Mouse (Mus musculus) monocyte, adult 2 months (primary cell): ENCODE results near the gene Tm7sf2.

Source experiments
- DNase-seq, 2 experiments: peaks; one replicate each; pipeline ENCODE4 v3.0.0; 2022; ENCODE audit warnings: low spot score in 2 of 2, low read depth in 1 of 2

The Tm7sf2 gene

DNA sequence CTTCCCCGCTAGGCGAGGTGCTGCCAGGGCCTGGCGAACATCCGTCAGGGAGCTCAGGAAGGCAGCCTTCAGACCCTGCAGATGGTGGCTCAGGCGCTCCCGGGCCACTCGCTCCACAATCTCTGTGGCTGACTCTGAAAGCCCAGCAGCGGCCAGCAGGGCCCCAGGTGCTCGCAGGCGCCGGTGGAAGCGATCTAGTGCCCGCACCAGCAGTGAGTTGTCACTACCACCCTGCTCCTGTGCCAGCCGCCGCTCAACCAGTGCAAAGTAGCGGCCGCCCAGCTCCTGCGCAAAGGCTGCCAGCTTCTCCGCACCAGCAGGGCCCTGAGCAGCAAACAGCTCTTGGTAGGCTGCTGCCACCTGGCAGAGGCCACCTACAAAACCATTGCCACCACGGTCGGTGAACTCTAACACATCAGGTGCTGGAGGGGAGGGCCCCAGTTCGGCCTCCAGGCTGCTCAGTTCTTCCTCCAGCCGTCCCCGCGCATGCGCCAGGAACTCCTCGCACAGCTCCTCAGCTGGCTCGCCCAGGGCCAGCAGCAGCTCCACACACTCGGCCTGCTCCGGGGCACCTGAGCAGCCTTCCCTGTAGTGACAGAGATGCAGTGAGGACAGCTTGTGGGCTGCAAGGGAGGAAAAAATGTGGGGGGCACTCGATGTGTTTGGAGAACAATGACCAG lies 2.5 kb upstream of the Tm7sf2 start:
- DNase-seq, result no peak

DNA sequence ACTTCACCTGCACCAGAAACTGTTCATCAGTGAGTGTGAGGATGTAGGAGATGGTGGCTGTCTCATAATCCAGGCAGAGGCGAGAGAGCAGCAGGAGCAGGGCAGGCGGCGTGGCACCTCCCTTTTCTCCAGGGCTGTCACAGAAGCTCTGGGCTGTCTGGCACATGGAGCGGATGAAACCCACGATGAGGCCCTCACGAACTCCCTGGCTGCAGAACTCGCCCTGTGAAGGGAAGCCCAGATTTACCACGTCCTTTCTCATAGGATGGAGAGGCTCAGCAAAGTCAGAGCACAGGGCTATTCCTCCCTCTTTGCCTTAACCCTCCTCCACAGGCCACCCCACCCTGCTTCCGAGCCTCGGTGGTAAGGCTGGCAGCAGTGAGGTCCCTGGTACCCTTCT lies 1.7 kb upstream of the Tm7sf2 start:
- DNase-seq, result no peak

DNA sequence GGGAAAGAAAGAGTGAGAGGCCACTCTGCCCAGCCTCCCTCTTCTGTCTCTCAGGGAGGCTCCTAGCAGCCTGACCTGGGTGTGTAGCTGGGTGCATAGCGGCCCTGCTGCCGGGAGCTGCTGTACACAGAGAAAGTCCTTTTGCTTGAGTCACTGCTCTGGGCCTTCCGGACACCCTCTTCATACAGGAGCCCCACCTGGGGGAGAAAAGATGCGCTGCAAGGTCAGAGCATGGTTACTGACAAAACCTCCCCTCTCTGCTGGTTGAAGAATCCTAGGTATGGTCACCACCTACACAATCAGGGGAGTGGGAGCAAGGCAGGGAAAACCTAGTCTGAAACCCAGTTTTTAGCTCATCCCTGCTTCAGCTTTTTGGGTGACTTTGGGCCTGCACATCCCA lies 778 bp upstream of the Tm7sf2 start:
- no peak for DNase-seq

DNA sequence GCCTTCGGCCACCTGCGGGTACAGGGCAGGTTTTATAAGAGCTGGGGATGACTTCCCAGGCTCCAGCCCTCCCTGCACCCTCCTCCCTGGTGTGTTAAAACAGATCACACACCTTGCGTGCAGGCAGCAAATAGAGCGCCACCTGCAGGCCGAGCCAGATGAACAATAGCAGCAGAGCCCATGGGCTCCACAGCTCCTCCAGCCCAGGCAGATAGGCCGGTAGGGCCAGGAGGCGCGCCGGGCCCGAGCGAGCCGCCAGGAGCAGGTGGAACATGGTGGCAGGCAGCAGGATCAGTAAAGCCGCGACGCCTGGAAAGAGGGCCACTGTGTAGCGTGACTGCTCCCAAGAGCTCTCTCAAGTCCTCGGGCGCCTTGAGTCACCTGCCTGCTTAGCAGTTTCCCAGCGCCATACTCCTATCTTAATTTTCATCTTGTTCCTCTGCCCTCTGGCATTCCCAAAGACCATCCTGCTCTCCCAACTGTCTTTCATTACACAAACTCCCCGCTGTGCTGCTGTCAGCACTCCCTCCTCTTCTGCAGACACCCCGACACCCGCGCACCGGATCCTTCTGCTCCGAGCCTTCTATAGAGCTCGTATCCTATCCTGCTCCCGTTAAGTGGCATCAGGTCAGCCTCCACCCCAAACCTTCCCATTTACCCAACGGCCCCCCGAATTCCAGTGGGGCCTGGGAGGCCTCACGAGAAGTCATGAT lies 1.0 kb downstream of the Tm7sf2 start:
- DNase-seq, result peak; percentile 54 to 75

DNA sequence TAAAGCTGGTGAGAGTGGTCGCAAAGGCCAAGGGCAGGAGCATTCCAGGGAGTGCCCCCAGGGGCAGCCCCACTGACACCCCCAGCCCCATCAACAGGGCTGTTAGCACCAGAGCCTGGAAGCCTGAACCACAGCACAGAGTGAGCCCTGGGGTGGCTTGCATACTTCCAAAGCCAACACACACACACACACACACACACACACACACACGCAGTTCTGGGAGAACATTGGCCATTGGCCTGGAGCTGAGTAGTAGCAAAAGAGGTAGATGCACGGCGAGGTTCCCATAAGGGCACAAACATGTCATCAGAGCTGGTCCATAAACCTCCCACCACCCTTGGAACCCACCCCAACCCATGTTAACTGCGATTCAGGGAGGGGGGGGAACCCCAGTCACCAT lies 1.6 kb downstream of the Tm7sf2 start:
- no peak for DNase-seq

DNA sequence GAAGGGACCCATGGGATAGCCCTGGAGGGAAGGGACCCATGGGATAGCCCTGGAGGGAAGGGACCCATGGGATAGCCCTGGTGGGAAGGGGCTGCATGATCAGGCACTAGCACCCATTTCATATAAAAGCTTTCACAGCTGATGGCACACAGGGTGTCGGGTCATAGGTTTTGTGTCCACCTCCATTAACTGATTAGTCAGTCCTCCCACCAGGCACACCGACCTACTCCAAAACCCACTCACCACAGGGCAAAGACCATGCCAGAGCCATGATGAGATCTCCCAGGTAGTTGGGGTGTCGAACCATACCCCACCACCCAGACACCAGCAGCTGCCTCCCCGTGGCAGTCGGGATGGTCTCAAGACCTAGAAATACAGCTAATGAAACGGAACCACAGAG lies 5.1 kb downstream of the Tm7sf2 start:
- no peak for DNase-seq

DNA sequence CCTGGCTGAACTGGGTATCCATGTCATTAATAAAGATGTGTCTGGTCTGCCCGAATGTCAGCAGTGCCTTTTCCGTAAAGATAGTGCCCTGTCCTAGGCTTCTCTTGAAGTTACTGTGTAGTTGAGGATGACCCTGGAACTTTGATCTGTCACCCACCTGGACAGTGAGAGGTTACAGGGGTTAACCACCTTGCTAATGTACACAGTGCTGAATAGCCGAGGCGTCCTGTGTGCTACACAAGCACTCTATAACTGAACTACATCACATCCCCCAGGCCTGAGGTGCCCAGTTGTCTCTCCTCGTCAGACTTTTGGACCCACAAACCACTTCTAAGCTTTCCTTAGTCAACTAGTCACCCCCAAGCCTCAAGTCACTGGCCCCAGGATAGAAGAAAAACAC lies 5.8 kb downstream of the Tm7sf2 start:
- no peak for DNase-seq

DNA sequence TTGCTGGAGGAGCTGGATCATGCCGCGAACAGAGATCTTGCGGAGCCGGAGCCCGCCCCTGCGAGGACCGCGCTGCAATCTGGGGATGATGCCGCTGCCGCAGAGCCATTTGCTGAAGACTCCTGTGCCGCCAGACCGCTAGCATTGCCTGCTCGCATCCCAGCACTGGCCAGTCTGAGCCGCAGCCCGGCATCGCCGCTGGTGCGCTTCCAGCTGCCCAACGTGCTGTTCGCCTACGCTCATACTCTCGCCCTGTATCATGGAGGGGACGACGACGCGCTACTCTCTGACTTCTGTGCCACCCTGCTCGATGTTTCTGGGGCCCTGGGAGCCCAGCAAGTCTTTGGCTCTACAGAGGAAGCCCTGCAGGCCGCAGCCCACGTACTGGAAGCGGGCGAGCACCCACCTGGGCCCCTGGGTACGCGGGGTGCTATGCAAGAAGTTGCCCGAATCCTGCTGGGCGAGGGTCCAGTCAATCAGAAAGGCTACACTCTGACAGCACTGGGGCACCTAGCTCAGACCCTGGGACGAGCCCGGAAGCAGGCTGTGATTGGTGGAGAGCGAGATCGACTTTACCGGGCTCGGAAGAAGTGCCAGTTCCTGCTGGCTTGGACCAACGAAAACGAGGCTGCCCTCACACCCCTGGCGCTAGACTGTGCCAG lies 6.4 kb downstream of the Tm7sf2 start:
- DNase-seq, result peak in 1 of 2 experiments; percentile 17

DNA sequence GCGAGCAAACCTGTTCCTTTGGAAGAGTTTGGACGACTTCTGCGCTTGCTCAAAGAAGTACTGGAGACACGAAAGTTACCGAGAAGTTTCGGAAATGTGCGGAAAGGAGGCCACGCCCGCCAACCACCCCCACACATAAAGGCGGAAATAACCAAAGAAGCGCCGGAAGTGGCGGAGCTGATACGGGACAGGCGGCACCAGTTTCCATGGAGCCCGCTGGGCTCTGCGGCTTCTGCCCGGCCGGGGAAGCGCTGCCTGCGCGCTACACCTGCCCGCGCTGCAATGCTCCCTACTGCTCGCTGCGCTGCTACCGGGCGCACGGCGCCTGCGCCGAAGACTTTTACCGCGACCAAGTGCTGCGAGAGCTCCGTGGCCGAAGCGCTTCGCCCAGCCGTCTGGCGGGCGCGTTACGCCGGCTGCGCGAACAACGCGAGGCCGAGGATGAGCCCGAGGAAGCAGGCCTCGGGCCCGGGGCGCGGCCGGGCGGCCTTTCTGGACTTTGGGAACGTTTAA lies 7.1 kb downstream of the Tm7sf2 start, which contains the start of gene Znhit2:
TSS of gene Znhit2 (plus strand) at position 172 of the 513 bp plus-strand sequence.
- DNase-seq, result peak; percentile 82 to 87

DNA sequence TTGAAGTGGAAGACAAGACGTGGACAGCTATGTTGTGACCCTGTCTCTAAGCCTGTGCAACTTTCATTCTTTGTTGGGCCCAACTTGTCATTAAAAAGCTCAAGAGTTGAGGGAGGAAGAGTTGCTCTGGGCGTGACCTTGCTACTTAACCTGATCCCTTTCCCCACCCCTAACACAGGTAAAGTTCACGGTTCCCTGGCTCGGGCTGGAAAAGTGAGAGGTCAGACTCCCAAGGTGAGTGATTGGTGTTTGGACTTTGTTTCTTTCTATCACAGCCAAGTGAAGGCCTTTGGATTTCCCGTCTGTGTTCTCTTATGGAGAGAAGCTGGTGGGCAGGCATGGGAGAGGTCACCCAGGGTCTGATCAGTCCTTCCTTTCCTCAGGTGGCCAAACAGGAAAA lies 9.2 kb downstream of the Tm7sf2 start:
- DNase-seq, result no peak

DNA sequence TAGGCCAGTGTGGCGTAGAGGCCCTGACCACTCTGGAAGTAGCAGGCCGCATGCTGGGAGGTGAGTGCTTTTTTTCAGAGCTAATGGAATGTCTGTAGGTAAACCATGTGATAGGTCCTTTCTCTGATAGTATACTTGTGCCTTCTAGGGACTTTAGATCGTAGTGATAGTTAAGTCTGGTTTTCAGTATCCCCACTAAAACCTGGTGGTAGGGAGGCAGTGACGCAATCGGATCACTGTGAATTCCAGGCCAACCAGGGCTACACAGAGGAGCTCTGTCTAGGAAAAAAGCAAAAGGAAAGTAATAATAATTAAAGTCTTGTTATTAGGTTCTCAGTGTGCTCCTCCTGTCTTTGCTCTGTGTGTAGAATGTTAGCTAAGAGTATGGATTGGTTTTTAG lies 9.7 kb downstream of the Tm7sf2 start:
- DNase-seq, result no peak

DNA sequence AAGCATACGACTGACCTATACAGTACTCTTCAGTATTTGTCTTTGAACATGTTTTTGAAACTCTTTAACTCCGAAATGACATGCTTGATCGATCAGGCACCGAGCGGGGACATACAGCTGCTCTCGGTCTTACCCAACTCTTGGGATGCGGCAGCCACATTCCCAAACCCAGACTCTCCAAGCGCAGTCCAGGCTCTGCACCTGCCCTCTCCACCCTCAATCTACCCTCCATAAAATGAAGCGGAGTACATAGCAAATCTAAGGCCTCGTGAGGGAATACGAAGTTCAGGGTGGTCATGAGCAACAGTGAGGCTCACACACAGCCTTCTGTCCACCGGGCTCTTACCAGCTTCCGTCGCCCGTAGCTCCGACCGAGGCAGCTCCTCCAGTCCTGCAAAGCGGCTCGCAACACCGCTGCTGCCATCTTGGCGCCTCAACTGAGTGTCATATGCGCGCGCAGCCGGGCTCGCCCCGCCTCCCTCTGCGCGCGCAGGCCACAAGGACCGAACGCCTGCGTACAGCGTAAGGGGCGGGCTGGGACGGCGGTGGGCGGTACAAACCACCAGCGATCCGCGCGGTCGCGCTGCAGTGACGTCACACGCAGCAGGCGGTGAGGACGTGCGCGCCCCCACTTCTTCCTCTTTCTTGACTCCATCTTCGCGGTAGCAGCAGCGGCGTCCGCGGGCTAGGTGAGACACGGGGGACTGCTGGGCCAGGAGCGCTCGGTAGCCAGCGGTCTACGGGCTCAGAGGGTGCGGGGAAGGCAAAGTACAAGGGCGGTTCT lies 10.7 kb downstream of the Tm7sf2 start, which contains the start of the genes Mrpl49 and Fau:
TSS of gene Mrpl49 (minus strand) at position 473 of the 784 bp plus-strand sequence.
TSS of gene Fau (plus strand) at position 532 of the 784 bp plus-strand sequence.
- peak; percentile 95 to 98 for DNase-seq

DNA sequence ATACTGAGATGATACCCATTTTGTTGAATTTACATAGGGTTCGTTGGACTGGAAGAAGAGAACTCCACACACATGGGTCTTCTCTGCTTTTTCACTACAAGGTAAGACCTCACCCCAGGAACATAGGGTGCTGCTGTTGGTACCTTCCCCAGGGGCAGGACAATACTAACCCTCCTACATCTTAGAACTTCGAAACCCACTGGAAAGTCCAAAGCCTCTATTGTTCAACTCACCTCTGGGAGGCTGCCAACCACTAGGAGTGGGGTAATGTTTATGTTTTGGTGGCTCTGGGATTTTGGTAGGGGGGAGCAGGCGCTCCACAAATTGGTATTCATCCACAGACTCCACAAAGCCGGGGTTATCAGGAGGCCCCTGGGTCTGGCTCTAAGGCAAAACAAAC lies 11.5 kb downstream of the Tm7sf2 start:
- DNase-seq, result no peak

DNA sequence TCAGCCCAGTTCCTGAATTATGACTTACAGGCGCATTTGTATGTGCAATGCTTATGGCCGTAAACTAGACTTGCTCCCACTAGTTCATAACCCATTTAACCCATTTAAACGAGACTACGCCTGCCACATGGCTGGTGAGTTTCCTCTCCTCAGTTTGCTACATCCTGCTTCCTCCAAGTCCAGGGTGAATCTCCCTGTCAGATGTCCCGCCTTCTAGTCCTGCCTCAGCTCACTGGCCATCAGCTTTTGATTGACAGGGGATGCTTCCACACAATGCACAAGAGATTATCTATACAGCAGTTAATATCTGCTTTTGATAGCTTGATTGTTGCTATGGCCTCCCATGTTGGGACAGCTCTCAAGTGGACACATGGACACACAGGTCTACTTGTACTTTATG lies 13.9 kb downstream of the Tm7sf2 start:
- DNase-seq, result no peak

DNA sequence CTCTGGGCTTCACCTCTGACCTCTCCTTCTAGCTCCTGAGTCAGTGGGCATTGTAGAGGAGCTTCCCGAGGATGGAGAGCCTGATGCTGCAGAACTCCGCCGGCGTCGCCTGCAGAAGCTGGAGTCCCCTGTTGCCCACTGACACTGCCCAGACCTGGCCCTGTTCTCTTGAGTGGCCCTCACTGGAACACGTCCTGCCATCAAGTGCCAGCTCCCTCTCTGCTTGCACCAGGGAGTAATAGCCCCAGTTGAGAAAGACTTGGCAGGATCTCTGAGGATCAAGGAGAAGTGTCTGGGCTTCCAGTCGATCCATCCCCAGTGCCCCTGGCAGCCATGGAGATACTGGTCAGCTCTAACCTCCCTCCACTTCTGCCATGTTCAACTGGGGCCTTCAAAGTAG lies 15.7 kb downstream of the Tm7sf2 start:
- DNase-seq, result no peak

DNA sequence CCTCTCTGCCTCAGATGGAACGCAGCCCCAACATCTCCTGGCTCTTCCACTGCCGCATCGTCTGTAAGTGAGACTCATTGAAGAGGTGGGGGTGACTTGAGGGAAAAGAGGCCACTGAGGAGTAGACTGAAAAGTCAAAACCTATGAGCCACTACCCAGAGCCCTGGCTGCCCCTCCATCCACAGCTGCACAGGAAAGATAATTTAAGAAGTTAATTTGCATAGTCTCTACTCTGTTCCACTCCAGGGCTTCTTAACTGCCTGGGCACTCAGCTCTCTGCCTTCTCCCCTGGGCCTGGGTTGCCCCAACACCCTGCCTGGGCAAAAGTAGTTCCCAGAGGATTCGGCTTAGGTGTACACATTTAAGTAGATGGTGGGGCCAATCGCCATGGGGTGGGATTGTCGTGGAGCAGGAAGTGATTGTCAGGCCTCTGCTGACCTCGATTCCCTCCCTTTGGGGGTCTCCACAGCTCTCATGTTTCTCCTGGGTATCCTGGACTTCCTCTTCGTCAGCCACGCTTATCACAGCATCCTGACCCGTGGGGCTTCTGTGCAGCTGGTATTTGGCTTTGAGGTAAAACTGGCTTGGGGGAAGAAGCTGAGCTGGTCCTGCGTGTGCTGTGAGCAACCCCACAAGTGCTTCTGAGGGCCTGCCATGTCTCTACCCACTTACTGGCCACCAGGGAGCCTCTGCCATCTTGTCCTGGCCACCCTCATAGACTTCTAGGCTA lies 19.3 kb downstream of the Tm7sf2 start:
- no peak for DNase-seq

DNA sequence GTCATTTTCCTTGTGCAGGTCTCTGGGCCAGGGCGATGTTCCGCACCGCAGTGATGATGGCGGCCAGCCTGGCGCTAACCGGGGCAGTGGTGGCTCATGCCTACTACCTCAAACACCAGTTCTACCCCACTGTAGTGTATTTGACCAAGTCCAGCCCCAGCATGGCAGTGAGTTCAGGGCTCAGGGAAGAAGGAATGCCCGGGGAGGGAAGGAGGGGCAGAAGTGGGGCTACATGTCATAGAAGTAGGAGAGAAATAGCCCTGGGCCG lies 20.3 kb downstream of the Tm7sf2 start:
- DNase-seq, result no peak

DNA sequence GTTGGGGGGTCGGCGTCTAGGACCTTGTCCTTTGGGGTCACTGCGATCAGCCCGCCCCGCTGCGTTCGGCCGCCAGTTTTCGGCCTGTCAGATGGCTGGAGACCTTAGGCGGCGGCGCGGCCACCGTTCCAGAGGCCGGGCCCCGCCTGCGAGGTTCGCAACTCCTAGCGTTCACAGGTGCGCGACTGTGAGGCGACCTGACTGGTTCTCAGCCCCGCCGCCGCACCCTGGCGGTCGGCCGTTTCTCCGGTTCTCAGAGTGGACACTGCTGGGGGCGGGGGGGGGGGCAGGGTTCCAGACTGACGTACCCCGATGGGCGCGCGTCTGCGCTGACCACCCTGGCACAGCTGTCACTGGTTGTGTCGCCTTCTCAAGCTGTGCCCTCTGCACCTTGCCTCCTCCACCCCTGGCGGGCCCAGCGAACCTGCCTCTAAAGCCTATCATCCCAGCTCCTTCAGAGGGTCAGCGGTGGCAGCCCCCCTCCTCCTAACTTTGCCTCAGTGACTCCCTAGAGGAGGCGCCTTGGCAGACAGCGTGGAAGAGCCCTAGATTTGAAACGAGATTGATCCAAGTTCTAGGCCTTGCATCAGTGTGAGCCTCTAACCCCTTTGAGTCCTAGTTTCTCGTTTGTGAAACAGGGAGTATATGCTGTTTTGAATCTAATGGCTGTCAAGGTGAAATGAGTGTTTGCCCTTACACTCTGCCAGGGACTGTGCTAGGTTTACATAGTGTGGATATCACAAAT lies 20.8 kb downstream of the Tm7sf2 start:
- DNase-seq, result no peak

DNA sequence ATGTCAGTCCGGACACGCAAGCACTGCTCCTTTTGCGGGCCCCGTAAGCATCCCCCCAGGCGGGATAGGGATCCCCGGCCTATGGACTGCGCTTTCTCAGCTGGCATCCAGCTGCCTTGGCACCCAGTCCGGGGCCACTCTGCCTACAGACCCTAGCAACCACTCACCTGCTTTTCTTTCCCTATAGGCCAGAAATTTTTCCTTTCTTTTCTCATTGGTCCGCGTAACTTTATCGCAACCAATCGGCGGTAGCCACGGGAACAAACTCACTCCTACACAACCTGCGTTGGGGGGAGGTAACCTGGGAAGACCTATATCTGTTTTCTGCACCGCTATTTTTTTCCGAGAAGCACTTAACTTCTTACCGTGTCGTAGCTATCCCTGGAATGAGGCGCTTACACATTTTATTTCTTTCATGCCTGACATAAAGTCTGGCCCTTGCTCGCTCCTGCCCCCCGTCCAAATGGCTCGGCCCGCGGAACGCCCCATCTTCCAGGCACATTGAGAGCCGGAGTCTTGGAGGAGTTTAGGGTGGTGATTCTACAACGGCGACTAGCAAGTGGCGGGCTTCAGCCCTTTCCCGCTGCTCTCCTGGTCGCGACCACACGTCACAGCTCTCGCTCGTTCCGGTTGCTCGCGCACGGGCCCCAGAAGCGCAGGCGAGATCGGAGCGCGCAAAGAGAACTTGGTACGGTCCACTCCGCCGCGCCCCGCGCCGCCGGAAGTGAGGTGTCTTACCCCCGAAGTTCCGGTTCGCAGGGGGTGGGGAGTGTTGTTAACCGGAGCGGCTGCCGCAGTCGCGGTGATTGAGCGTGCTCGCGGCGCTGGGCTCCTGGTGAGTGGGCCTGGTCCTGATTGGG lies 21.6 kb downstream of the Tm7sf2 start, which contains the start of gene Syvn1:
TSS of gene Syvn1 (plus strand) at position 283 of the 860 bp plus-strand sequence.
- peak; percentile 69 to 85 for DNase-seq
